Mouse (Mus musculus) midbrain, embryonic 14.5 days (tissue): ENCODE results near the gene C1qtnf4. TPM values are rescaled to one million over a fixed set of nuclear protein-coding genes. Genes with fewer than 3 reads are reported as not detected.
A peak's percentile ranks its signal among the peaks of the same experiment; 100 is the strongest.

ENCODE experiments used
- ATAC-seq: fragments of 200-750 bp; cut with Nextera tagmentation; 2 replicates; pipeline ENCODE4 v1.8.0; 2017; ENCODE audit warnings: moderate number of reproducible peaks, moderate library complexity; ENCODE audit not compliant: low FRiP score, low TSS enrichment
- DNase-seq: peaks from one replicate; pipeline ENCODE4 v3.0.0-alpha.2; 2015
- H3K27ac ChIP-seq: fragments of 300-500 bp; sonication (generic); replicated peaks from 2 replicates; pipeline ENCODE4 v1.5.1; 2014; ENCODE audit warnings: mild to moderate bottlenecking, low read depth, low read length, moderate library complexity
- H3K27me3 ChIP-seq: fragments of 300-500 bp; sonication (generic); 2 replicates; pipeline ENCODE4 v1.6.1; 2014; ENCODE audit warnings: low read length, control low read depth, mixed read lengths; ENCODE audit not compliant: control insufficient read depth, insufficient read depth
- H3K36me3 ChIP-seq: fragments of 300-500 bp; sonication (generic); 2 replicates; pipeline ENCODE4 v1.6.1; 2014; ENCODE audit warnings: low read length, control low read depth; ENCODE audit not compliant: control insufficient read depth, insufficient read depth
- H3K4me1 ChIP-seq: fragments of 300-500 bp; sonication (generic); 2 replicates; pipeline ENCODE4 v1.6.1; 2014; ENCODE audit warnings: mild to moderate bottlenecking, antibody characterized with exemption, low read length, control low read depth; ENCODE audit not compliant: control insufficient read depth, insufficient read depth
- H3K4me2 ChIP-seq: fragments of 300-500 bp; sonication (generic); 2 replicates; pipeline ENCODE4 v1.6.1; 2014; ENCODE audit warnings: mild to moderate bottlenecking, low read length, moderate library complexity
- H3K4me3 ChIP-seq: fragments of 300-500 bp; sonication (generic); replicated peaks from 2 replicates; pipeline ENCODE4 v1.5.1; 2014; ENCODE audit warnings: low read depth, low read length
- H3K9ac ChIP-seq: fragments of 300-500 bp; sonication (generic); replicated peaks from 2 replicates; pipeline ENCODE4 v1.6.1; 2014; ENCODE audit warnings: mild to moderate bottlenecking, low read length, moderate library complexity
- H3K9me3 ChIP-seq: fragments of 300-500 bp; sonication (generic); 2 replicates; pipeline ENCODE4 v1.6.1; 2016; ENCODE audit warnings: low read length, control low read depth, mixed read lengths; ENCODE audit not compliant: control insufficient read depth
- WGBS: fragments of 180-500 bp; shearing (Covaris S2); extraction: QIAGEN DNeasy Blood & Tissue Kit; methylation state at CpG from one replicate; pipeline ENCODE4 v1.1.7; 2014; 5-methylcytosine and 5-hydroxymethylcytosine counted together
- polyA plus RNA-seq: library from polyadenylated mRNA; unstranded; fragments of >200 nt; fragmentation: Nextera tagmentation; extraction: Ambion mirVana; gene quantifications from 2 replicates; pipeline ENCODE4 v1.2.1, GENCODE M21; 2014

C1qtnf4 gene
- 95.3 and 152 TPM in 2 replicates for polyA plus RNA-seq

GRCm38 (mm10) chr2:90885218-90886041 is at the start of gene C1qtnf4:
Gene C1qtnf4 (plus strand): TSS chr2:90885860.
- Histone ChIP-seq H3K4me3 (peak within 1 kb of the TSS; percentile 71), H3K4me1 (peaks cover 36% of the 10 kb centered on the region), H3K9ac (peak within 1 kb of the TSS; percentile 93), H3K36me3 (peaks cover 3% of the 10 kb centered on the region; the same call in 1 of the 2 replicates), H3K9me3 (no peaks in the 10 kb centered on the region), H3K4me2 (peak within 1 kb of the TSS; percentile 82), H3K27ac (peak within 1 kb of the TSS; percentile 91), H3K27me3 (peaks cover 28% of the 10 kb centered on the region)
- WGBS: under 1% methylated on average over 45 of the region's 45 CpGs
- ATAC-seq: peak; percentile 72
- DNase-seq: peak; percentile 84

- Histone ChIP-seq H3K27me3 (no peaks in the 10 kb centered on the region), H3K36me3 (no peaks in the 10 kb centered on the region), H3K4me1 (no peaks in the 10 kb centered on the region), H3K9me3 (no peaks in the 10 kb centered on the region), H3K4me2 (no peak overlapping the region), H3K9ac (no peak overlapping the region), H3K27ac (no peak overlapping the region), H3K4me3 (no peak overlapping the region)
- WGBS: 92% methylated on average over 2 of the region's 2 CpGs
- no peak for DNase-seq
- no peak for ATAC-seq
Observed at GRCm38 (mm10) chr2:90838621-90839020, 47.0 kb upstream of the C1qtnf4 start.

GRCm38 (mm10) chr2:90843666-90844065 is 42.0 kb upstream of the C1qtnf4 start:
- Histone ChIP-seq H3K27ac (no peak overlapping the region), H3K27me3 (no peaks in the 10 kb centered on the region), H3K4me1 (peaks cover 12% of the 10 kb centered on the region), H3K9ac (no peak overlapping the region), H3K9me3 (no peaks in the 10 kb centered on the region), H3K4me2 (no peak overlapping the region), H3K36me3 (no peaks in the 10 kb centered on the region), H3K4me3 (no peak overlapping the region)
- ATAC-seq: no peak
- DNase-seq: no peak
- 56% methylated on average over 1 of the region's 1 CpGs for WGBS

- ATAC-seq: no peak
- H3K9ac ChIP-seq: no peak overlapping the region
- DNase-seq: no peak
- H3K4me2 ChIP-seq: no peak overlapping the region
- 0 out of 2 replicates have a peak, but pooled peaks cover under 1% of the 10 kb centered on the region for H3K36me3 ChIP-seq
- H3K4me3 ChIP-seq: no peak overlapping the region
- H3K9me3 ChIP-seq: no peaks in the 10 kb centered on the region
- WGBS: 81% methylated on average over 5 of the region's 5 CpGs
- H3K27ac ChIP-seq: no peak overlapping the region
- H3K27me3 ChIP-seq: no peaks in the 10 kb centered on the region
- H3K4me1 ChIP-seq: peaks cover 18% of the 10 kb centered on the region
Observed at GRCm38 (mm10) chr2:90844262-90844661, 41.4 kb upstream of the C1qtnf4 start.

GRCm38 (mm10) chr2:90845234-90845633 is 40.4 kb upstream of the C1qtnf4 start:
- Histone ChIP-seq H3K4me3 (no peak overlapping the region), H3K27ac (no peak overlapping the region), H3K4me1 (peaks cover 23% of the 10 kb centered on the region), H3K27me3 (no peaks in the 10 kb centered on the region), H3K9ac (no peak overlapping the region), H3K4me2 (no peak overlapping the region), H3K9me3 (no peaks in the 10 kb centered on the region), H3K36me3 (peaks cover 8% of the 10 kb centered on the region)
- no peak for DNase-seq
- ATAC-seq: no peak
- 79% methylated on average over 5 of the region's 5 CpGs for WGBS

GRCm38 (mm10) chr2:90846171-90846570 is 39.5 kb upstream of the C1qtnf4 start:
- no peaks in the 10 kb centered on the region for H3K27me3 ChIP-seq
- peaks cover 23% of the 10 kb centered on the region for H3K4me1 ChIP-seq
- H3K36me3 ChIP-seq: peaks cover 18% of the 10 kb centered on the region
- WGBS: 49% methylated on average over 6 of the region's 6 CpGs
- H3K4me3 ChIP-seq: peak overlapping the region; percentile 87
- H3K4me2 ChIP-seq: peak overlapping the region; percentile 63
- ATAC-seq (no peak), DNase-seq (peak; percentile 18)
- peak overlapping the region; percentile 90 for H3K27ac ChIP-seq
- peak overlapping the region; percentile 86 for H3K9ac ChIP-seq
- no peaks in the 10 kb centered on the region for H3K9me3 ChIP-seq

GRCm38 (mm10) chr2:90846597-90846954 is 39.1 kb upstream of the C1qtnf4 start:
- DNase-seq (no peak), ATAC-seq (no peak; the same call in 1 of the 2 replicates)
- peaks cover 22% of the 10 kb centered on the region for H3K36me3 ChIP-seq
- H3K4me2 ChIP-seq: peak overlapping the region; percentile 63
- 1% methylated on average over 8 of the region's 8 CpGs for WGBS
- H3K9me3 ChIP-seq: no peaks in the 10 kb centered on the region
- peak overlapping the region; percentile 87 for H3K4me3 ChIP-seq
- H3K27me3 ChIP-seq: no peaks in the 10 kb centered on the region
- H3K4me1 ChIP-seq: peaks cover 23% of the 10 kb centered on the region
- H3K27ac ChIP-seq: peak overlapping the region; percentile 90
- peak overlapping the region; percentile 86 for H3K9ac ChIP-seq

- Histone ChIP-seq H3K4me2 (peak within 1 kb of the TSS; percentile 63), H3K27me3 (no peaks in the 10 kb centered on the region), H3K36me3 (peaks cover 25% of the 10 kb centered on the region), H3K9me3 (no peaks in the 10 kb centered on the region), H3K4me1 (peaks cover 23% of the 10 kb centered on the region), H3K27ac (peak within 1 kb of the TSS; percentile 90), H3K4me3 (peak within 1 kb of the TSS; percentile 87), H3K9ac (peak within 1 kb of the TSS; percentile 86)
- under 1% methylated on average over 66 of the region's 67 CpGs for WGBS
- DNase-seq (peak; percentile 99), ATAC-seq (peak; percentile 96)
Observed at GRCm38 (mm10) chr2:90846955-90847680, 38.5 kb upstream of the C1qtnf4 start, which contains the start of gene Mtch2. Gene Mtch2 (plus strand): TSS chr2:90847155.
